Mouse (Mus musculus) olfactory bulb, adult 2 months (tissue): ENCODE results near the gene Wdr35.

Experiments
- CTCF ChIP-seq: fragments of 200-500 bp; IDR thresholded peaks from 2 replicates; pipeline ENCODE4 v1.5.1; 2012; ENCODE audit warnings: low read depth, mild to moderate bottlenecking, low read length, moderate library complexity; ENCODE audit not compliant: insufficient read depth
- POLR2A ChIP-seq: fragments of 200-500 bp; IDR thresholded peaks from 2 replicates; pipeline ENCODE4 v1.6.1; 2012; ENCODE audit warnings: mild to moderate bottlenecking, low read depth, low read length, moderate library complexity; ENCODE audit not compliant: insufficient read depth

- no peak for TF ChIP-seq POLR2A
- TF ChIP-seq CTCF: no peak
These were observed 33.4 kb upstream of the Wdr35 start for GRCm38 (mm10) chr12:8940011-8941005.
